Mouse (Mus musculus): ENCODE data around the gene Prrg1. TPM values are rescaled to one million over a fixed set of nuclear protein-coding genes. Genes with fewer than 3 reads are reported as not detected.

Prrg1 gene
- polyA plus RNA-seq (2015; fragmentation: Nextera tagmentation; extraction: Ambion mirVana): 4.7 and 5.7 TPM in 2 replicates

DNA sequence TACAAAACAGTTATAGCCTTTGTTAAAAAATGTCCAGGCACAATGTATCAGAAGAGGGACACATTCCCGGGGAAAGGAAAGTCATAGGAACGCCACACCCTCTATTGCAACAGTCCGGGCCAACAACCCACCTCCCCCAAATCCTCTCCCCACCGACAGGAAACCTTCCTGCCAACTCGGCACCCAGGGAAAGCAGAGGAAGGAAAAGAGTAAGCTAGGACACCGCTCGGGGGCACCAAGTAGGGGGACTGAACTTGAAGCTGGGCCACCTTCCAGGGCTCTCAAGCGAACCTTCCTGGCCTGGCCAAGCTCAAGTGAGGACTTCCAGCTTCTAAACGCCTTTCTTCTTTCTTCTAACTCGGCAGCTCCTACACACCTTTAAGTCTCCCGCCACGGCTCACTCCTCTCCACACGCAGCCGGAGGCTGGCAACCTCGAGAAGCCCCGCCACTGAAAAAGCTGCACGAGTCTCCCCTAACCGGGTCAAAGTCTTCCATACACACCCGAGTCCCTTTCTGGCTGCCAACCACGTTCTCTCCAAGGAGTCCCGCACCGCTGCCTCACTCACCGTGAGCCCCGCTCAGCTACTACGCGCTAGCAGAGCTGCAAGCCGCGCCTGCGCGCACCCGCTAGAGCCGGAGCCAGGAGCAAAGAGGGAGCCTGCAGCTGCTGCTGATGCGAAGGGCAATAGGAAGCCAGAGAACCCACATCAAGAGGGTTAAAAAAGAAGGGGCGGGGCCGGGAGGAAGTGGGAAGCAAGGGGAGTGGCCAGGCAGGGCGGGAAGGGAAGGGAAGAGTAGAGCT is at the start of gene Prrg1:
Gene Prrg1, minus strand, starts transcription at position 695 of the 803 bp plus-strand sequence.
- WGBS: 7% methylated on average over 34 of the region's 36 CpGs
- no peaks in the 10 kb centered on the region for H3K9me3 ChIP-seq (replicated peaks; ENCODE audit: control insufficient read depth, low read length)

DNA sequence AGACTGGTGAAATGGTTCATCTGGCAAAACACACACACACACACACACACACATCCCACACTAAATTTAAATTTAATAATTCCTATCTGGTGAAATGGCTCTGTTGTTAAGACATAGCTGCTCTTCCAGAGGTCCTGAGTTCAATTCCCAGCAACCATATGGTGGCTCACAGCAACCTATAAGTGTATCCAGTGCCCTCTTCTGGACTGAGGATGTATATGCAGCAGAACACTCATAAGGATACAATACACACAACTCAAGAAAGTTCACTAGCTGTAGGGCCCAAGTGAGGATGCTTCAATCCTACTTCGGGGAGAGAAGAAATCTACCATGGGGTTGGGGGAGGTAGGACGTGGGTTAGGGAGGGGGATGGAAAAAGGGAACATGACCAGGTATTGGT is 22.1 kb upstream of the Prrg1 start:
- Histone ChIP-seq H3K27ac (ENCODE audit: low read length) (no peak overlapping the region), H3K4me1 (ENCODE audit: control insufficient read depth, insufficient read depth, low read length) (no peaks in the 10 kb centered on the region), H3K4me2 (ENCODE audit: low read depth, low read length) (no peak overlapping the region), H3K4me3 (ENCODE audit: low read length) (no peak overlapping the region), H3K9me3 (replicated peaks; ENCODE audit: control insufficient read depth, low read length) (no peaks in the 10 kb centered on the region), H3K27me3 (ENCODE audit: control insufficient read depth, insufficient read depth, low read length) (no peaks in the 10 kb centered on the region), H3K9ac (ENCODE audit: low read length) (no peak overlapping the region), H3K36me3 (ENCODE audit: control insufficient read depth, insufficient read depth) (no peaks in the 10 kb centered on the region)
- no peak for ATAC-seq (replicated peaks; ENCODE audit: extremely low read depth, insufficient read depth, low FRiP score)
- WGBS: 57% methylated on average over 2 of the region's 2 CpGs

More for the DNA sequence above, at the start of gene Prrg1:
- peak within 1 kb of the TSS; percentile 74 for H3K9ac ChIP-seq (ENCODE audit: low read length)
- no peaks in the 10 kb centered on the region for H3K27me3 ChIP-seq (ENCODE audit: control insufficient read depth, insufficient read depth, low read length)
- H3K4me2 ChIP-seq (ENCODE audit: low read depth, low read length): peak within 1 kb of the TSS; percentile 60
- H3K4me3 ChIP-seq (ENCODE audit: low read length): peak within 1 kb of the TSS; percentile 65
- ATAC-seq (replicated peaks; ENCODE audit: extremely low read depth, insufficient read depth, low FRiP score): peak; percentile 92
- peak within 1 kb of the TSS; percentile 88 for H3K27ac ChIP-seq (ENCODE audit: low read length)
- H3K4me1 ChIP-seq (ENCODE audit: control insufficient read depth, insufficient read depth, low read length): no peaks in the 10 kb centered on the region
- no peaks in the 10 kb centered on the region for H3K36me3 ChIP-seq (ENCODE audit: control insufficient read depth, insufficient read depth)

DNA sequence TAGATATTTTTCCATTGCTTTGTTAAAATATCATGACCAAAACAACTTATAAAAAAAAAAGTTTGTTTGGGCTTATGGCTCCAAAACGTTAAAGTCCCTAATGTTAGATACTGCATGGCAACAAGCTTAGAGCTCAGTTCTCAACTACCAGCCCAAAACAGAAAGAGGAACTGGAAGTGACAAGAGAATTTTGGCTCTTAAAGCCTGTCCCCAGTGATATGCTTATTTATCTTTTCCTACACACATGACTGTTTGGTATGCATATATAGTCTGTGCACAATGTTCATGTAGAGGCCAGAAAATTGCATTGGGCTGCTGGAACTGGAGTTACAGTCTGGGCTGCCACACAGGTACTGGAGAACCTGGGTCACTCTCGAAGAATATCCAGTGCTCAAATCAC is 9.4 kb upstream of the Prrg1 start:
- ATAC-seq (replicated peaks; ENCODE audit: extremely low read depth, insufficient read depth, low FRiP score): no peak
- H3K4me2 ChIP-seq (ENCODE audit: low read depth, low read length): no peak overlapping the region
- no peaks in the 10 kb centered on the region for H3K36me3 ChIP-seq (ENCODE audit: control insufficient read depth, insufficient read depth)
- H3K9ac ChIP-seq (ENCODE audit: low read length): no peak overlapping the region
- H3K9me3 ChIP-seq (replicated peaks; ENCODE audit: control insufficient read depth, low read length): no peaks in the 10 kb centered on the region
- no peaks in the 10 kb centered on the region for H3K4me1 ChIP-seq (ENCODE audit: control insufficient read depth, insufficient read depth, low read length)
- 58% methylated on average over 2 of the region's 2 CpGs for WGBS
- no peaks in the 10 kb centered on the region for H3K27me3 ChIP-seq (ENCODE audit: control insufficient read depth, insufficient read depth, low read length)
- no peak overlapping the region for H3K4me3 ChIP-seq (ENCODE audit: low read length)
- no peak overlapping the region for H3K27ac ChIP-seq (ENCODE audit: low read length)

DNA sequence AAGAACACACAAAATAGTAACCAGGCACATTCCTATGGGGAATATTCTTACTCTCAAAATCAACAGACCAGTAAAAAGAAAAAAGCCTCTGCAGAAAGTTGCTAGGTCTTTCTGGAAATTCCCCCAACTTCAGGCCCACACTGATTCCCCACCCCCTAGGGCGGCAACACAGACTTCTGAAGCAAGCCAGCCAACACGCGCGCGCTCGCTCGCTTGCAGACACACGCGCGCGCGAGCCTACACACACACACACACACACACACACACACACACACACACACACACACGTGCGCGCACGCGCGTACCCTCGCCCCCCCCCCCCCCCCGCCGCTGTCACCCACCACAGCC is 868 bp downstream of the Prrg1 start:
- H3K4me2 ChIP-seq (ENCODE audit: low read depth, low read length): peak overlapping the region; percentile 60
- H3K9me3 ChIP-seq (replicated peaks; ENCODE audit: control insufficient read depth, low read length): no peaks in the 10 kb centered on the region
- peak; percentile 59; the same call in 1 of the 2 replicates for ATAC-seq (replicated peaks; ENCODE audit: extremely low read depth, insufficient read depth, low FRiP score)
- H3K4me3 ChIP-seq (ENCODE audit: low read length): peak overlapping the region; percentile 65
- H3K9ac ChIP-seq (ENCODE audit: low read length): peak overlapping the region; percentile 74
- 14% methylated on average over 12 of the region's 21 CpGs for WGBS
- H3K4me1 ChIP-seq (ENCODE audit: control insufficient read depth, insufficient read depth, low read length): no peaks in the 10 kb centered on the region
- H3K27ac ChIP-seq (ENCODE audit: low read length): peak overlapping the region; percentile 88
- H3K36me3 ChIP-seq (ENCODE audit: control insufficient read depth, insufficient read depth): no peaks in the 10 kb centered on the region
- no peaks in the 10 kb centered on the region for H3K27me3 ChIP-seq (ENCODE audit: control insufficient read depth, insufficient read depth, low read length)

DNA sequence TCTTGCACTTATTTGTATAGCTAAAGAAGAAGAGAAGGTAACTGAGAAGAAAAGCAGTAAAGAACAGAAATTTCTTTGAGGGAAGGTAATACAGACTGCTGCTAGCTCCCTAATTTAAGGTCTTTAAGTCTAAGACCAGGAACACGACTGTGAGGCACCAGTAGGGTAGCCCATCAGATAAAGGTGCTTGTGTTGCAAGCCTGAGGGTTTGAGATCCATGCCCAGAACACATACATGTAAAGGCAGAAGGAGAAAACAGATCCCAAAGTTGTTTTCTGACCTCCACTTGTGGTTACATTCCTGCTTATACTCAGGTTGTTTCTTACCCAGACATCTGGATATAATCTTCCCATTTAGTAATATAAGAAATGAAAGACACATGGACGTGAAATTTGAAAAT is 20.2 kb downstream of the Prrg1 start:
- H3K4me2 ChIP-seq (ENCODE audit: low read depth, low read length): no peak overlapping the region
- ATAC-seq (replicated peaks; ENCODE audit: extremely low read depth, insufficient read depth, low FRiP score): no peak
- no peaks in the 10 kb centered on the region for H3K4me1 ChIP-seq (ENCODE audit: control insufficient read depth, insufficient read depth, low read length)
- H3K27me3 ChIP-seq (ENCODE audit: control insufficient read depth, insufficient read depth, low read length): no peaks in the 10 kb centered on the region
- no peak overlapping the region for H3K4me3 ChIP-seq (ENCODE audit: low read length)
- H3K9ac ChIP-seq (ENCODE audit: low read length): no peak overlapping the region
- no peaks in the 10 kb centered on the region for H3K36me3 ChIP-seq (ENCODE audit: control insufficient read depth, insufficient read depth)
- H3K27ac ChIP-seq (ENCODE audit: low read length): no peak overlapping the region
- H3K9me3 ChIP-seq (replicated peaks; ENCODE audit: control insufficient read depth, low read length): no peaks in the 10 kb centered on the region
- 38% methylated on average over 2 of the region's 2 CpGs for WGBS

DNA sequence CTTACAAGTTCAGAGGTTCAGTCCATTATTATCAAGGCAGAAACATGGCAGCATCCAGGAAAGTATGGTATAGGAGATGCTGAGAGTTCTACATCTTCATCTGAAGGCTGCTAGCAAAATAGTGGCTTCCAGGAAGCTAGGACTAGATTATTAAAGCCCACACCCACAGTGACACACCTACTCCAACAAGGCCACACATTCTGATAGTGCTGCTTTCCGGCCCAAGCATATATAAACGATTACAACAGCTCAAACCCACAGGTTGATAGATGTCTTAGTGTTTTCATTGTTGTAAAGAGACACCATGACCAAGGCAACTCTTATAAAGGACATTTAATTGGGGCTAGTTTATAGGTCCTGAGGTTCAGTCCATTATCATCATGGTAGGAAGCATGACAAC is 30.3 kb downstream of the Prrg1 start:
- Histone ChIP-seq H3K27ac (ENCODE audit: low read length) (no peak overlapping the region), H3K4me1 (ENCODE audit: control insufficient read depth, insufficient read depth, low read length) (no peaks in the 10 kb centered on the region), H3K9me3 (replicated peaks; ENCODE audit: control insufficient read depth, low read length) (no peaks in the 10 kb centered on the region), H3K36me3 (ENCODE audit: control insufficient read depth, insufficient read depth) (no peaks in the 10 kb centered on the region), H3K9ac (ENCODE audit: low read length) (no peak overlapping the region), H3K4me2 (ENCODE audit: low read depth, low read length) (no peak overlapping the region), H3K27me3 (ENCODE audit: control insufficient read depth, insufficient read depth, low read length) (no peaks in the 10 kb centered on the region), H3K4me3 (ENCODE audit: low read length) (no peak overlapping the region)
- WGBS: 89% methylated on average over 2 of the region's 2 CpGs
- no peak for ATAC-seq (replicated peaks; ENCODE audit: extremely low read depth, insufficient read depth, low FRiP score)

DNA sequence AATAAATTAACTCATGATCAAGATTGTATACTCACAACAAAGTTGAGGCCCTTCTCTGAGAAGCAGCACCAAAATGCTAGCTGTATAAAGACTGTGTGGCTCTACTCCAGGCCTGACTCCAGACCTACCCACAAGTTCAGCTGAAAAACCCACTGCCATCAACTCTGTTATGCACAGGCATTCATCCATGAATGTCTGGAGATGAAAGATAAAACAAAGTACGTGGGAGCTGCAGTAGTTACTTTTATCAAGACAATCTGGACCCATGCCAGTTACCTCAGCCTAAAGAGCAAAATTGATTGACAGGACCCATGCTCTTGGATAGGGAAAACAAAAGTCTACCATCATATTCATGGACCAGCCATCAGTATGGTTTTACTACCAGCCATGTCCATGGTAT is 31.0 kb downstream of the Prrg1 start:
- no peaks in the 10 kb centered on the region for H3K9me3 ChIP-seq (replicated peaks; ENCODE audit: control insufficient read depth, low read length)
- H3K36me3 ChIP-seq (ENCODE audit: control insufficient read depth, insufficient read depth): no peaks in the 10 kb centered on the region
- no peak overlapping the region for H3K4me3 ChIP-seq (ENCODE audit: low read length)
- no peak overlapping the region for H3K27ac ChIP-seq (ENCODE audit: low read length)
- H3K9ac ChIP-seq (ENCODE audit: low read length): no peak overlapping the region
- ATAC-seq (replicated peaks; ENCODE audit: extremely low read depth, insufficient read depth, low FRiP score): no peak
- WGBS: 37% methylated on average over 1 of the region's 1 CpGs
- no peak overlapping the region for H3K4me2 ChIP-seq (ENCODE audit: low read depth, low read length)
- H3K27me3 ChIP-seq (ENCODE audit: control insufficient read depth, insufficient read depth, low read length): no peaks in the 10 kb centered on the region
- no peaks in the 10 kb centered on the region for H3K4me1 ChIP-seq (ENCODE audit: control insufficient read depth, insufficient read depth, low read length)

DNA sequence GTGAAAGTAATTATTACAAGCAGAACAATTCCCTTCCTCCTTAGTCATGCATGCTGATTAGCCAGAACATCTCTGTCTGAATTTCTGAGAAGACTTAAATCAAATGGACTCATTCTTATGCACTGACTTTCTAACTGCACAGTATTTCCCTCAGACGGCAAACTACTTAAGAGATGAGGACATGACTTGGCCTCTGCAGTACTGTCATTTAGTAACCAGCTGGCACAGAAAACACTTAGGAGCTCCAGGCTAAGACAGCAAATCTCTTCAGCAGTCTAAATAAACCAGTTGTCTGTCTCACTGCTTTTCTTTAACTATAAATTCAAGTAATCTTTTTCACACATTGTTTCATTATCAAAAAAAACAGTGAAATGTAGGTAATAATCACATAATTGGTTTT is 36.0 kb downstream of the Prrg1 start:
- ATAC-seq (replicated peaks; ENCODE audit: extremely low read depth, insufficient read depth, low FRiP score): no peak
- Histone ChIP-seq H3K4me3 (ENCODE audit: low read length) (no peak overlapping the region), H3K36me3 (ENCODE audit: control insufficient read depth, insufficient read depth) (no peaks in the 10 kb centered on the region), H3K9ac (ENCODE audit: low read length) (no peak overlapping the region), H3K9me3 (replicated peaks; ENCODE audit: control insufficient read depth, low read length) (no peaks in the 10 kb centered on the region), H3K4me1 (ENCODE audit: control insufficient read depth, insufficient read depth, low read length) (no peaks in the 10 kb centered on the region), H3K27ac (ENCODE audit: low read length) (no peak overlapping the region), H3K27me3 (ENCODE audit: control insufficient read depth, insufficient read depth, low read length) (no peaks in the 10 kb centered on the region), H3K4me2 (ENCODE audit: low read depth, low read length) (no peak overlapping the region)
- WGBS: 59% methylated on average over 1 of the region's 1 CpGs

DNA sequence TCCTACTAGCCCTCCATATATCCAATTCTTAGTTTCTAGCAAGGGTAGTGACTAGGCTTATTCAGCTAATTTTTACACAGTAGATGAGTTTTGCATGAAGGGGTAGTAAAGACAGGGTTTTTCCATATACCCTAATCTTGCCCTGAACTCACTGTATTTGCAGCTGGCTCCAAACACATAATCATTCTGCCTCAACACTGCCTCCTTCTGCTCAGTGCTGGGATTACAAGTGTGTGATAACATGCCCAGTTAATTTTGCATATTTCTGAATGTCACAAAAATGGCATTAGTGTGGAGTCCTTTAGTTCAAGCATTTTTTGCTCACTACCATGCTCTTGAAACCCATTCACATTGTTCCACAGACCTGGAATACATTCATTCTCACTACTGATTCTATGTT is 44.0 kb downstream of the Prrg1 start:
- Histone ChIP-seq H3K27ac (ENCODE audit: low read length) (no peak overlapping the region), H3K4me3 (ENCODE audit: low read length) (no peak overlapping the region), H3K27me3 (ENCODE audit: control insufficient read depth, insufficient read depth, low read length) (no peaks in the 10 kb centered on the region), H3K9ac (ENCODE audit: low read length) (no peak overlapping the region), H3K36me3 (ENCODE audit: control insufficient read depth, insufficient read depth) (no peaks in the 10 kb centered on the region), H3K9me3 (replicated peaks; ENCODE audit: control insufficient read depth, low read length) (no peaks in the 10 kb centered on the region), H3K4me1 (ENCODE audit: control insufficient read depth, insufficient read depth, low read length) (no peaks in the 10 kb centered on the region), H3K4me2 (ENCODE audit: low read depth, low read length) (no peak overlapping the region)
- no peak for ATAC-seq (replicated peaks; ENCODE audit: extremely low read depth, insufficient read depth, low FRiP score)

All from heart, embryonic 16.5 days (tissue).